Mouse (Mus musculus) myocyte (in vitro differentiated cells): ENCODE measurements around the gene Atp1a2. TPM values are rescaled to one million over a fixed set of nuclear protein-coding genes. Genes with fewer than 3 reads are reported as not detected.
A peak's percentile ranks its signal among the peaks of the same experiment; 100 is the strongest.
"Not testable (repeated sequence)": the region's sequence is repeated elsewhere in the genome, so short reads cannot be mapped to it uniquely, and the experiment has no call there.

Source experiments
- H3K27me3 ChIP-seq: one replicate; pipeline ENCODE4 v1.6.1; 2011; ENCODE audit not compliant: control insufficient read depth, insufficient read depth, insufficient read length
- H3K36me3 ChIP-seq: one replicate; pipeline ENCODE4 v1.6.1; 2011; ENCODE audit not compliant: control insufficient read depth, insufficient read depth
- H3K4me2 ChIP-seq: one replicate; pipeline ENCODE4 v1.6.1; 2011; ENCODE audit warnings: low read depth, control low read depth
- H3K4me3 ChIP-seq: one replicate; pipeline ENCODE4 v1.5.1; 2011; ENCODE audit warnings: mild to moderate bottlenecking, control low read depth, moderate library complexity
- H3K79me2 ChIP-seq: one replicate; pipeline ENCODE4 v1.6.1; 2011; ENCODE audit not compliant: control insufficient read depth, insufficient read depth
- H3ac ChIP-seq: one replicate; pipeline ENCODE4 v1.6.1; 2011; ENCODE audit not compliant: control insufficient read depth, insufficient read length
- CEBPB ChIP-seq: IDR thresholded peaks from 2 replicates; pipeline ENCODE4 v1.6.1; 2011; ENCODE audit warnings: mild to moderate bottlenecking, moderate library complexity; ENCODE audit not compliant: poor library complexity, insufficient read depth, severe bottlenecking
- MAX ChIP-seq: IDR thresholded peaks from one replicate; pipeline ENCODE4 v1.6.1; 2011; ENCODE audit warnings: low read depth, mild to moderate bottlenecking, control low read depth
- MYOD1 ChIP-seq, 3 experiments: IDR thresholded peaks; one replicate each; pipeline ENCODE4 v1.6.1; 2011; ENCODE audit warnings: control low read depth in 2 of 3, low read depth in 2 of 3, mild to moderate bottlenecking in 2 of 3, moderate library complexity in 1 of 3; ENCODE audit not compliant: insufficient read length in 2 of 3, control insufficient read depth in 1 of 3
- MYOG ChIP-seq, 3 experiments: IDR thresholded peaks; one replicate each; pipeline ENCODE4 v1.6.1; 2011; ENCODE audit warnings: control low read depth in 2 of 3, low read depth in 2 of 3, mild to moderate bottlenecking in 2 of 3; ENCODE audit not compliant: insufficient read length in 2 of 3, control insufficient read depth in 1 of 3, insufficient read depth in 1 of 3
- POLR2A ChIP-seq: IDR thresholded peaks from one replicate; pipeline ENCODE4 v1.6.1; 2011; ENCODE audit warnings: low read depth, mild to moderate bottlenecking, control low read depth, moderate library complexity; ENCODE audit not compliant: insufficient read length
- POLR2AphosphoS2 ChIP-seq: IDR thresholded peaks from one replicate; pipeline ENCODE4 v1.6.1; 2011; ENCODE audit warnings: low read depth, control low read depth; ENCODE audit not compliant: insufficient read length
- REST ChIP-seq: IDR thresholded peaks from one replicate; pipeline ENCODE4 v1.6.1; 2011; ENCODE audit warnings: mild to moderate bottlenecking, control low read depth, moderate library complexity; ENCODE audit not compliant: insufficient read depth, insufficient read length
- SRF ChIP-seq: IDR thresholded peaks from one replicate; pipeline ENCODE4 v1.6.1; 2011; ENCODE audit warnings: low read depth; ENCODE audit not compliant: control insufficient read depth, insufficient read length
- TCF12 ChIP-seq: IDR thresholded peaks from one replicate; pipeline ENCODE4 v1.6.1; 2011; ENCODE audit warnings: mild to moderate bottlenecking, control low read depth; ENCODE audit not compliant: poor library complexity, insufficient read depth, severe bottlenecking
- TCF3 ChIP-seq: IDR thresholded peaks from one replicate; pipeline ENCODE4 v1.6.1; 2011; ENCODE audit warnings: low read depth, control low read depth; ENCODE audit not compliant: insufficient read length
- USF1 ChIP-seq: IDR thresholded peaks from one replicate; pipeline ENCODE4 v1.6.1; 2011; ENCODE audit warnings: low read depth, mild to moderate bottlenecking, control low read depth, moderate library complexity
- polyA plus RNA-seq: library from polyadenylated mRNA; unstranded; fragments of >200 nt; fragmentation: generic; extraction: Trizol; gene quantifications from one replicate; pipeline ENCODE4 v1.2.1, GENCODE M21; 2012; ENCODE audit warnings: missing spikeins

The Atp1a2 gene
- polyA plus RNA-seq, 1 experiment: 92.9 TPM

- TF ChIP-seq TCF12 (no peak), MYOG (IDR thresholded peaks at IDR 0.05; ENCODE audit: control insufficient read depth in 1 of 3, insufficient read depth in 1 of 3, insufficient read length in 2 of 3, low read depth in 2 of 3) (peak in 1 of 3 experiments; percentile 21)
- no peaks in the 10 kb centered on the region for H3K27me3 ChIP-seq
These were observed 50.2 kb downstream of the Atp1a2 start for GRCm38 (mm10) chr1:172247679-172248078.

GRCm38 (mm10) chr1:172247216-172247615 is 50.6 kb downstream of the Atp1a2 start:
- H3ac ChIP-seq: no peak overlapping the region
- H3K4me3 ChIP-seq: no peak overlapping the region
- no peak overlapping the region for H3K4me2 ChIP-seq
- H3K79me2 ChIP-seq: no peaks in the 10 kb centered on the region
- TF ChIP-seq MAX (no peak), TCF12 (no peak), USF1 (no peak), CEBPB (no peak), TCF3 (no peak)
- H3K27me3 ChIP-seq: no peaks in the 10 kb centered on the region
- H3K36me3 ChIP-seq: no peaks in the 10 kb centered on the region

More at GRCm38 (mm10) chr1:172247679-172248078, 50.2 kb downstream of the Atp1a2 start:
- Histone ChIP-seq H3K4me2 (no peak overlapping the region), H3K36me3 (no peaks in the 10 kb centered on the region), H3K79me2 (no peaks in the 10 kb centered on the region), H3K4me3 (no peak overlapping the region), H3ac (no peak overlapping the region)

- TF ChIP-seq MYOG (IDR thresholded peaks at IDR 0.05; ENCODE audit: control insufficient read depth in 1 of 3, insufficient read depth in 1 of 3, insufficient read length in 2 of 3, low read depth in 2 of 3): peak in 2 of 3 experiments; percentile 11 to 30
- H3K27me3 ChIP-seq, H3K36me3 ChIP-seq, H3K4me2 ChIP-seq, H3K79me2 ChIP-seq, H3K4me3 ChIP-seq, H3ac ChIP-seq: not testable (repeated sequence)
These were observed 53.2 kb downstream of the Atp1a2 start for GRCm38 (mm10) chr1:172244645-172245044.

- Histone ChIP-seq H3K36me3 (no peaks in the 10 kb centered on the region), H3K27me3 (no peaks in the 10 kb centered on the region), H3K79me2 (no peaks in the 10 kb centered on the region), H3ac (no peak overlapping the region), H3K4me2 (peak overlapping the region; percentile 68), H3K4me3 (no peak overlapping the region)
- TF ChIP-seq MYOD1 (IDR thresholded peaks at IDR 0.05; ENCODE audit: control insufficient read depth in 1 of 3, insufficient read length in 2 of 3, low read depth in 2 of 3) (peak in 2 of 3 experiments; percentile 53 to 54), SRF (no peak), POLR2AphosphoS2 (no peak), TCF3 (no peak)
These were observed 54.2 kb downstream of the Atp1a2 start for GRCm38 (mm10) chr1:172243547-172244205.

- no peak for TF ChIP-seq TCF3
- TF ChIP-seq CEBPB: 0 out of 2 replicates have a peak, but pooled peaks have one; percentile 20
- TF ChIP-seq MYOG (IDR thresholded peaks at IDR 0.05; ENCODE audit: control insufficient read depth in 1 of 3, insufficient read depth in 1 of 3, insufficient read length in 2 of 3, low read depth in 2 of 3): peak in 1 of 3 experiments; percentile 32
- no peaks in the 10 kb centered on the region for H3K27me3 ChIP-seq
- no peaks in the 10 kb centered on the region for H3K79me2 ChIP-seq
- H3K4me2 ChIP-seq: peak overlapping the region; percentile 68
- H3K4me3 ChIP-seq: no peak overlapping the region
- no peaks in the 10 kb centered on the region for H3K36me3 ChIP-seq
- H3ac ChIP-seq: no peak overlapping the region
These were observed 55.5 kb downstream of the Atp1a2 start for GRCm38 (mm10) chr1:172242401-172242800.

GRCm38 (mm10) chr1:172240945-172241708 is 56.7 kb downstream of the Atp1a2 start:
- H3K36me3 ChIP-seq: no peaks in the 10 kb centered on the region
- H3K4me2 ChIP-seq: no peak overlapping the region
- no peak overlapping the region for H3K4me3 ChIP-seq
- no peaks in the 10 kb centered on the region for H3K27me3 ChIP-seq
- H3K79me2 ChIP-seq: no peaks in the 10 kb centered on the region
- H3ac ChIP-seq: no peak overlapping the region
- TF ChIP-seq CEBPB (no peak), POLR2A (no peak), REST (no peak)
